Mouse (Mus musculus): ENCODE data around the gene Vps37b. TPM values are rescaled to one million over a fixed set of nuclear protein-coding genes. Genes with fewer than 3 reads are reported as not detected.

The Vps37b gene
- polyA plus RNA-seq, 1 experiment from 2014 or later: 70.9 TPM

DNA sequence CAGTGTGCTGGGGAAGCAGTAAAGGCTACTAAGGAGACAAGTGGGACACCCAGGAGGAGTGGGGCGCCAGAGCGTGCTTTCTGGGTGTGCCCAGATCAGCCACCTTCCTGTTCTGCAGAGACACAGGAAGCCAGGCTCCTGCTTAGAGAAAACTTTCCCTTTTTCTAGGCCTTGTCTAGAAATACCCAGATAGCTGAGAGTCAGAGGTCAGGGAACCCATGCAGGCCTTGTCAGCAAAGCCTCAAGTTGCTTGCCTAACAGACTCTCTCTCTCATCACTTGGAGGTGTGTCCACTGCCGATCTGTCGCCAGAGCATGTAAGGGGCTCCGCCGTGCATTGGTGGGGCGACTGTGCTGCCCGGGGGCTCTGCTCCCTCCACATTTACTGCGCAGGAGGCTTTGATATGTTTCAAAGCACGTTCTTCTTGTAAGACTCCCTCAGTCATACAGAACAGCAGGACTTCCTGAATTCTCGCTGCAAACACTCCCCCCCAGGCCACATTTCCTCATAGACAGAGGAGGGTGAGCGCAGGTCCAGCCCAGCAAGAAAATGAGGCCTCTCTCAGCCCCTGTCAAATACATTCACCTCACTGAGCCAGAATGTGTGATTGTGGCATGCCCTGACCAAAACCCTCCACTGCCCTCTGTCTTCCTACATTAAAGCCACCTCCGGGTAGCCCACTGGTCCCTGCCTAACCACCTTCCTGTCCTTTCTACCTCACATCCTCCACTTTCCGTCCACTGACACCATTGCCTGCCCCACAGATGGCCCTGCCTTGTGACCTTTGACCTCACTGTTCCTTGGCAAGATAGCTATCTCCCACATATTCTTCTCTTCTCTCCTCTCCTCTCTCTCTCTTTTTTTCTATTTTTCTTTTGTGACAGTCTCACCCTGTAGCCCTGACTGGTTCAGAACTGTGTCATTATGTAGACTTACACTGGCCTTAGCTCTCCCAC lies 18.3 kb upstream of the Vps37b start:
- no peaks in the 10 kb centered on the region for H3K9me3 ChIP-seq (ENCODE audit: control insufficient read depth, low read length)
- H3K27ac ChIP-seq (ENCODE audit: low read depth, low read length): peak overlapping the region; percentile 25
- peak overlapping the region; percentile 18; the same call in 1 of the 2 replicates for H3K9ac ChIP-seq (ENCODE audit: low read depth, low read length)

GRCm38 (mm10) chr5:124049249-124050045 lies 17.4 kb upstream of the Vps37b start:
- no peaks in the 10 kb centered on the region for H3K9me3 ChIP-seq (ENCODE audit: control insufficient read depth, low read length)
- H3K27me3 ChIP-seq (replicated peaks; ENCODE audit: control insufficient read depth, insufficient read depth, low read length): no peaks in the 10 kb centered on the region
- no peak overlapping the region for H3K4me2 ChIP-seq (ENCODE audit: low read length)
- H3K27ac ChIP-seq (ENCODE audit: low read depth, low read length): peak overlapping the region; percentile 25
- whole genome bisulfite sequencing: 55% methylated on average over 15 of the region's 15 CpGs
- H3K9ac ChIP-seq (ENCODE audit: low read depth, low read length): no peak overlapping the region
- no peaks in the 10 kb centered on the region for H3K36me3 ChIP-seq (ENCODE audit: control insufficient read depth, insufficient read depth, low read length)
- peaks cover 5% of the 10 kb centered on the region for H3K4me1 ChIP-seq (ENCODE audit: control insufficient read depth, insufficient read depth, low read depth, low read length)
- no peak for ATAC-seq
- H3K4me3 ChIP-seq (ENCODE audit: low read length): no peak overlapping the region

More for the DNA sequence above, 18.3 kb upstream of the Vps37b start:
- Histone ChIP-seq H3K4me1 (ENCODE audit: control insufficient read depth, insufficient read depth, low read depth, low read length) (peaks cover 5% of the 10 kb centered on the region), H3K36me3 (ENCODE audit: control insufficient read depth, insufficient read depth, low read length) (no peaks in the 10 kb centered on the region), H3K27me3 (replicated peaks; ENCODE audit: control insufficient read depth, insufficient read depth, low read length) (no peaks in the 10 kb centered on the region), H3K4me2 (ENCODE audit: low read length) (no peak overlapping the region), H3K4me3 (ENCODE audit: low read length) (no peak overlapping the region)
- WGBS: 51% methylated on average over 14 of the region's 14 CpGs
- ATAC-seq: no peak

GRCm38 (mm10) chr5:124046741-124047401 lies 14.8 kb upstream of the Vps37b start:
- 75% methylated on average over 7 of the region's 7 CpGs for WGBS
- no peak overlapping the region for H3K4me3 ChIP-seq (ENCODE audit: low read length)
- ATAC-seq: no peak
- peaks cover 9% of the 10 kb centered on the region for H3K4me1 ChIP-seq (ENCODE audit: control insufficient read depth, insufficient read depth, low read depth, low read length)
- no peaks in the 10 kb centered on the region for H3K27me3 ChIP-seq (replicated peaks; ENCODE audit: control insufficient read depth, insufficient read depth, low read length)
- no peaks in the 10 kb centered on the region for H3K9me3 ChIP-seq (ENCODE audit: control insufficient read depth, low read length)
- no peak overlapping the region; the same call in 1 of the 2 replicates for H3K27ac ChIP-seq (ENCODE audit: low read depth, low read length)
- no peak overlapping the region for H3K9ac ChIP-seq (ENCODE audit: low read depth, low read length)
- no peaks in the 10 kb centered on the region for H3K36me3 ChIP-seq (ENCODE audit: control insufficient read depth, insufficient read depth, low read length)
- H3K4me2 ChIP-seq (ENCODE audit: low read length): no peak overlapping the region

DNA sequence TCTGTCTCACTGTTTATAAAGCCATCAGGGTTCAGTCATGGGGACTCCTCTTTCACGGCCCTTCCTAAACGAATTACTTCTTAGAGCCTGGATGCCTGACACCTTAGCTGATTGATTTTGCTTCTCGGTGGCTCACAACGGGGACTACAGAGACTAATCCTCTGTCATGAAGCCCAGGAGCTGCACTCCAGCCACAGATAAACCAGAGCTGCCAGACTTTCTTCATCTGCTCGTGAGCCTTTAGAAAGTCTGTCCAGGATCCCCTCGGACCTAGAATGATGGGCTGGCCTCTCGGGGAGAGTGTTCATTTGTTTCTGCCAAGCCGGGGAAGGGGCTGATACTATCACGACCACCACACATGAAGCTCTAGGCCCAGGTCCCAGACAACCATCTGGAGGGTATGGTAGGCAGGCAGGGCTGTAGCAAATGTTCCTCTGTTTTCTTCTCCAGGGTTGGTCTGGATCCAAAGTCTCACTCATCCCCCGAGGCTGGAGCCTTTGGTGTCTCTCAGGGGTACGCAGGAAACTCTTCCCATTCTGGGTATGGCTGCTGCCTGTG lies 13.5 kb upstream of the Vps37b start:
- WGBS: 22% methylated on average over 11 of the region's 11 CpGs
- Histone ChIP-seq H3K9me3 (ENCODE audit: control insufficient read depth, low read length) (no peaks in the 10 kb centered on the region), H3K4me3 (ENCODE audit: low read length) (no peak overlapping the region), H3K36me3 (ENCODE audit: control insufficient read depth, insufficient read depth, low read length) (no peaks in the 10 kb centered on the region), H3K27me3 (replicated peaks; ENCODE audit: control insufficient read depth, insufficient read depth, low read length) (no peaks in the 10 kb centered on the region), H3K4me2 (ENCODE audit: low read length) (no peak overlapping the region), H3K27ac (ENCODE audit: low read depth, low read length) (peak overlapping the region; percentile 79), H3K9ac (ENCODE audit: low read depth, low read length) (peak overlapping the region; percentile 19; the same call in 1 of the 2 replicates), H3K4me1 (ENCODE audit: control insufficient read depth, insufficient read depth, low read depth, low read length) (peaks cover 9% of the 10 kb centered on the region)
- ATAC-seq: peak; percentile 60

DNA sequence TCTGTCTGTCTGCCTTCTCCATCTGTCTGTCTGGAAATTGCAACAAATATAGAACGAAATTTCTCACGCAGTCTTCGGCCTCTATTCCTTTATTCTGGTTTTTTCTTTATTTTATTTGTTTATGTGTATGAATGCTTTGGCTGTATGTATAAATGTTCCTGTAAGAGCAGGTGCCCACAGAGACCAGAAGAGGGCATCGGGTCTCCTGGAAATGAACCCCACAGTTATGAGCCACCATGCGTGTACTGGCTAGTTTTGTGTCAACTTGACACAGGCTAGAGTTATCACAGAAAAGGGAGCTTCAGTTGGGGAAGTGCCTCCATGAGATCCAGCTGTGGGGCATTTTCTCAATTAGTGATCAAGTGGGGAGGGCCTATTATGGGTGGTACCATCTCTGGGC lies 11.9 kb upstream of the Vps37b start:
- H3K4me3 ChIP-seq (ENCODE audit: low read length): no peak overlapping the region
- H3K4me1 ChIP-seq (ENCODE audit: control insufficient read depth, insufficient read depth, low read depth, low read length): peaks cover 3% of the 10 kb centered on the region; the same call in 1 of the 2 replicates
- H3K9me3 ChIP-seq (ENCODE audit: control insufficient read depth, low read length): no peaks in the 10 kb centered on the region
- ATAC-seq: peak; percentile 45; the same call in 1 of the 2 replicates
- no peak overlapping the region for H3K9ac ChIP-seq (ENCODE audit: low read depth, low read length)
- H3K36me3 ChIP-seq (ENCODE audit: control insufficient read depth, insufficient read depth, low read length): no peaks in the 10 kb centered on the region
- H3K4me2 ChIP-seq (ENCODE audit: low read length): no peak overlapping the region
- WGBS: 49% methylated on average over 5 of the region's 5 CpGs
- no peaks in the 10 kb centered on the region for H3K27me3 ChIP-seq (replicated peaks; ENCODE audit: control insufficient read depth, insufficient read depth, low read length)
- peak overlapping the region; percentile 36 for H3K27ac ChIP-seq (ENCODE audit: low read depth, low read length)

DNA sequence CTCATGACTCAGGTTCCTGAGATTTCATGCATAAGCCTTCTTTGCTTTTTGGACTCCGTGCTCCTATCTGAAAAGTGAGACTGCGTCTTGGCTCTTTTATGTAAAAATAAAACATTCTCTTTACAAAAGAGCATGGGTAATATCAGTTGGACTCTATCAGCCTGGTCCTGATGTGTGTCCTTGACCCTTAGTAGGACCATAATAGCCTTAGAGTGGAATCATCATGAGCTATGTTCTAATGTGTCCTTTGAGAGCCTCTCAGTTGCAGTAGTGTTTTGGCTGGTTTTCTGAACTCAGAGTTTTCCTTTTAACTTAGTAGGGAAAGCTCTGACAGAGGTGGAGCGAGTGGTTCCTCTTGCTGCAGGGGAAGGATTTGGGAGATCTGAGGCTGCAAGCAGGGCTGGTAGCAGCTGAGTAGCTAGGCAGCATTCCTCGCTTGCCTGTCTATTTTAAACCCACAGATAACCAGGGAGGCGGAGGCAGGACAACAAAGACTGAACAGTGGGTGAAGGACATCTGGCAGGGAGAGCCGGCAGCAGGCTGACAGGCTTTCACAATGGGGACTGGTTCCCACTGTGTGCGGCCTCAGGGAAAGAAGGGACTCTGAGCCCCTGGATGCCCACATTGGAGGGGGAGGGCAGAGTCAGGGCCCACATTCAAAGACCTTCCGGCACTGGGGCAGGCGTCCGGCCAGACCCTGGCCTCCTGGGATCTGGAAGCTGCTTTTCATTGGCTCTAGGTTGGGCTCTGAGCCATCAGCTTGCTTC lies 11.3 kb upstream of the Vps37b start:
- no peaks in the 10 kb centered on the region for H3K27me3 ChIP-seq (replicated peaks; ENCODE audit: control insufficient read depth, insufficient read depth, low read length)
- peaks cover 3% of the 10 kb centered on the region; the same call in 1 of the 2 replicates for H3K4me1 ChIP-seq (ENCODE audit: control insufficient read depth, insufficient read depth, low read depth, low read length)
- no peaks in the 10 kb centered on the region for H3K9me3 ChIP-seq (ENCODE audit: control insufficient read depth, low read length)
- no peak overlapping the region for H3K4me3 ChIP-seq (ENCODE audit: low read length)
- ATAC-seq: peak; percentile 94
- WGBS: 23% methylated on average over 10 of the region's 10 CpGs
- peak overlapping the region; percentile 36 for H3K27ac ChIP-seq (ENCODE audit: low read depth, low read length)
- H3K9ac ChIP-seq (ENCODE audit: low read depth, low read length): no peak overlapping the region
- H3K36me3 ChIP-seq (ENCODE audit: control insufficient read depth, insufficient read depth, low read length): no peaks in the 10 kb centered on the region
- H3K4me2 ChIP-seq (ENCODE audit: low read length): no peak overlapping the region

- Histone ChIP-seq H3K4me1 (ENCODE audit: control insufficient read depth, insufficient read depth, low read depth, low read length) (peaks cover 3% of the 10 kb centered on the region; the same call in 1 of the 2 replicates), H3K9me3 (ENCODE audit: control insufficient read depth, low read length) (no peaks in the 10 kb centered on the region), H3K4me2 (ENCODE audit: low read length) (no peak overlapping the region), H3K4me3 (ENCODE audit: low read length) (no peak overlapping the region), H3K27ac (ENCODE audit: low read depth, low read length) (no peak overlapping the region), H3K36me3 (ENCODE audit: control insufficient read depth, insufficient read depth, low read length) (no peaks in the 10 kb centered on the region), H3K9ac (ENCODE audit: low read depth, low read length) (no peak overlapping the region), H3K27me3 (replicated peaks; ENCODE audit: control insufficient read depth, insufficient read depth, low read length) (no peaks in the 10 kb centered on the region)
- ATAC-seq: no peak
- 65% methylated on average over 9 of the region's 9 CpGs for whole genome bisulfite sequencing
These were observed 9.0 kb upstream of the Vps37b start for GRCm38 (mm10) chr5:124041097-124041496.

GRCm38 (mm10) chr5:124039602-124040001 lies 7.5 kb upstream of the Vps37b start:
- no peak for ATAC-seq
- no peak overlapping the region for H3K9ac ChIP-seq (ENCODE audit: low read depth, low read length)

More at GRCm38 (mm10) chr5:124039602-124040001, 7.5 kb upstream of the Vps37b start:
- Histone ChIP-seq H3K27ac (ENCODE audit: low read depth, low read length) (no peak overlapping the region), H3K4me2 (ENCODE audit: low read length) (no peak overlapping the region), H3K27me3 (replicated peaks; ENCODE audit: control insufficient read depth, insufficient read depth, low read length) (no peaks in the 10 kb centered on the region), H3K36me3 (ENCODE audit: control insufficient read depth, insufficient read depth, low read length) (no peaks in the 10 kb centered on the region), H3K9me3 (ENCODE audit: control insufficient read depth, low read length) (no peaks in the 10 kb centered on the region), H3K4me1 (ENCODE audit: control insufficient read depth, insufficient read depth, low read depth, low read length) (peaks cover 3% of the 10 kb centered on the region; the same call in 1 of the 2 replicates), H3K4me3 (ENCODE audit: low read length) (no peak overlapping the region)
- WGBS: 89% methylated on average over 6 of the region's 6 CpGs
